Mouse (Mus musculus) hindbrain, embryonic 16.5 days (tissue): ENCODE measurements around the gene Dhps. TPM values are rescaled to one million over a fixed set of nuclear protein-coding genes. Genes with fewer than 3 reads are reported as not detected.

Experiments
- microRNA-seq: library from miRNA; unstranded; fragments of <30 nt; microRNA quantifications from one replicate; pipeline ENCODE4, GENCODE M21; 2017
- polyA plus RNA-seq: library from polyadenylated mRNA; unstranded; fragments of >200 nt; fragmentation: Nextera tagmentation; extraction: Ambion mirVana; gene quantifications from 2 replicates; pipeline ENCODE4 v1.2.1, GENCODE M21; 2015

The Dhps gene
- polyA plus RNA-seq, 1 experiment from 2014 or later, result 112 TPM

Small RNAs within 50 kb of the gene (microRNA-seq; reads per million reads assigned to microRNA genes)
- 3.5 reads per million, percentile 10 among the genes with 10 or more reads in this experiment for gene Gm23388
- 1.9 reads per million for gene Mir7070

Other genes with a start within 250 kb of the Dhps start
- 15.4 and 17.1 TPM in 2 replicates for gene Dand5, start 248.9 kb upstream of the Dhps start, polyA plus RNA-seq
- 40.6 and 40.7 TPM in 2 replicates for gene Gadd45gip1, start 240.2 kb upstream of the Dhps start, polyA plus RNA-seq
- 78.2 and 95.4 TPM in 2 replicates for gene Rad23a, start 231.1 kb upstream of the Dhps start, polyA plus RNA-seq
- gene Calr, start 224.8 kb upstream of the Dhps start, polyA plus RNA-seq, result 743 and 792 TPM in 2 replicates
- gene Farsa, start 214.8 kb upstream of the Dhps start, polyA plus RNA-seq, result 112 and 114 TPM in 2 replicates
- 38.1 and 46.6 TPM in 2 replicates for gene Syce2, start 199.6 kb upstream of the Dhps start, polyA plus RNA-seq
- gene Gcdh, start 177.8 kb upstream of the Dhps start, polyA plus RNA-seq, result 41.4 and 42.8 TPM in 2 replicates
- 0.39 and 0.56 TPM in 2 replicates for gene Klf1, start 169.8 kb upstream of the Dhps start, polyA plus RNA-seq
- gene Dnase2a, start 163.2 kb upstream of the Dhps start, polyA plus RNA-seq, result 6.4 and 7.0 TPM in 2 replicates
- 71.4 and 77.4 TPM in 2 replicates for gene Mast1, start 134.4 kb upstream of the Dhps start, polyA plus RNA-seq
- 3.0 and 3.2 TPM in 2 replicates for gene Rtbdn, start 124.8 kb upstream of the Dhps start, polyA plus RNA-seq
- gene Gm49661, start 102.3 kb upstream of the Dhps start, polyA plus RNA-seq, result not detected in 2 replicates
- 1,040 and 1,063 TPM in 2 replicates for gene Prdx2, start 102.2 kb upstream of the Dhps start, polyA plus RNA-seq
- 55.8 and 57.5 TPM in 2 replicates for gene Rnaseh2a, start 102.0 kb upstream of the Dhps start, polyA plus RNA-seq
- 4.3 and 5.3 TPM in 2 replicates for gene Junb, start 93.0 kb upstream of the Dhps start, polyA plus RNA-seq
- gene Hook2, start 81.2 kb upstream of the Dhps start, polyA plus RNA-seq, result 37.9 and 39.6 TPM in 2 replicates
- gene Best2, start 57.2 kb upstream of the Dhps start, polyA plus RNA-seq, result 0.10 and 0.21 TPM in 2 replicates
- 159 and 170 TPM in 2 replicates for gene Asna1, start 46.5 kb upstream of the Dhps start, polyA plus RNA-seq
- gene Trir, start 44.9 kb upstream of the Dhps start, polyA plus RNA-seq, result 100 and 110 TPM in 2 replicates
- gene Tnpo2, start 34.8 kb upstream of the Dhps start, polyA plus RNA-seq, result 61.2 and 62.7 TPM in 2 replicates
- gene Fbxw9, start 11.7 kb upstream of the Dhps start, polyA plus RNA-seq, result 75.8 and 83.2 TPM in 2 replicates
- gene Gm5741, start 3.8 kb upstream of the Dhps start, polyA plus RNA-seq, result 1.2 TPM in 1 of 2 replicates, not detected in the other
- 111 and 116 TPM in 2 replicates for gene Wdr83os, start 9.0 kb downstream of the Dhps start, polyA plus RNA-seq
- gene Wdr83, start 9.5 kb downstream of the Dhps start, polyA plus RNA-seq, result 45.5 and 50.6 TPM in 2 replicates
- gene Man2b1, start 11.5 kb downstream of the Dhps start, polyA plus RNA-seq, result 23.1 TPM in 2 replicates
- 4.3 and 4.6 TPM in 2 replicates for gene Zfp791, start 51.3 kb downstream of the Dhps start, polyA plus RNA-seq
- gene Cks1brt, start 80.2 kb downstream of the Dhps start, polyA plus RNA-seq, result not detected in 2 replicates
- gene Olfr371, start 154.2 kb downstream of the Dhps start, polyA plus RNA-seq, result not detected in 2 replicates
- gene Orc6, start 227.9 kb downstream of the Dhps start, polyA plus RNA-seq, result 64.4 and 69.4 TPM in 2 replicates
- gene Vps35, start 228.0 kb downstream of the Dhps start, polyA plus RNA-seq, result 183 and 185 TPM in 2 replicates